ENCODE assay signal across 10 mouse cellular contexts in the genomic region with DNA sequence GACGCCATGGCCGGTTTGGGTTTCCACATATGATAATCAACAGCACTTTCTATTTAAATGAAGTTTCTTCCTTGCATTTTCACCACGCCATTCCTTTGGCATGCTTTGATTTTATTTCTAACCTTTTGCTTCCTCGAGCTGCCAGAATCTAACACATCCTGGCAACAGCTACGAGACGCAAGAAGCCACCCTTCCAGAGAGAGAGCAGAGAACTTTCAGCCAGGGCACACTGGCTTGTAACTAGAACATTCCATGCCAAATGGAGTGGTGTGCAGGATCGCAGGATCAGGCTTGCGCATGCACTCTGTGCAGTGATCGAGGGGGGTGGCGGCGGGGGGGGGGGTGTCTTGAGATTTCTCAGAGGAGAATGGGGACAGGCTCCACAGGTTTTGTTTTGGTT. TPM values are rescaled to one million over a fixed set of nuclear protein-coding genes. Genes with fewer than 3 reads are reported as not detected.
DNase-seq lines count a peak whose midpoint lies in the region; ATAC-seq and TF ChIP-seq lines count a peak whose summit lies in the region.
"Had no signal": no experiment of that assay in that cellular context is flagged by ENCODE, and none has a peak within 500 bp of the region (broad histone marks: within the 10 kb centered on the region; RNA-seq: fewer than 3 reads in every experiment).

No protein-coding gene starts in this region.

- H3K9me3 ChIP-seq in forebrain, postnatal 0 days (ENCODE audit: low read length) = no peaks in the 10 kb centered on the region
- H3K9me3 ChIP-seq in forebrain, embryonic 11.5 days (ENCODE audit: control insufficient read depth, low read length) = no peaks in the 10 kb centered on the region

- no peak overlapping the region for H3K4me2 ChIP-seq in forebrain, postnatal 0 days (ENCODE audit: low read depth)
- H3K4me2 ChIP-seq in forebrain, embryonic 11.5 days (ENCODE audit: low read depth, low read length, severe bottlenecking) = no peak overlapping the region

- H3K36me3 ChIP-seq in forebrain, postnatal 0 days (ENCODE audit: insufficient read depth) = no peaks in the 10 kb centered on the region
- no peaks in the 10 kb centered on the region for H3K36me3 ChIP-seq in forebrain, embryonic 11.5 days (ENCODE audit: control insufficient read depth, insufficient read depth, low read length)

- peaks cover 13% of the 10 kb centered on the region for H3K4me1 ChIP-seq in forebrain, postnatal 0 days (ENCODE audit: insufficient read depth)
- peaks cover 4% of the 10 kb centered on the region for H3K4me1 ChIP-seq in forebrain, embryonic 11.5 days (replicated peaks; ENCODE audit: control insufficient read depth, insufficient read depth, low read length)

- H3K9ac ChIP-seq in forebrain, postnatal 0 days = no peak overlapping the region
- no peak overlapping the region for H3K9ac ChIP-seq in forebrain, embryonic 11.5 days (ENCODE audit: low read length)

- TF ChIP-seq CTCF in forebrain, postnatal 0 days (IDR thresholded peaks at IDR 0.05; ENCODE audit: low read depth) = no peak
- no peak for TF ChIP-seq CTCF in left cerebral cortex, adult 2 months (IDR thresholded peaks at IDR 0.05)

- no peak overlapping the region for H3K4me3 ChIP-seq in forebrain, postnatal 0 days (ENCODE audit: low read depth, low read length)
- H3K4me3 ChIP-seq in forebrain, embryonic 11.5 days (ENCODE audit: low read depth, low read length) = no peak overlapping the region
- no peak overlapping the region for H3K4me3 ChIP-seq in left cerebral cortex, adult 2 months
- H3K4me3 ChIP-seq: erythroblast, embryonic 14.5 days had no signal

- 58% methylated on average over 11 of the region's 11 CpGs for WGBS in forebrain, postnatal 0 days
- 84% methylated on average over 11 of the region's 11 CpGs for WGBS in forebrain, embryonic 11.5 days

- no peaks in the 10 kb centered on the region for H3K27me3 ChIP-seq in forebrain, postnatal 0 days (ENCODE audit: insufficient read depth, low read length)
- H3K27me3 ChIP-seq in forebrain, embryonic 11.5 days (ENCODE audit: control insufficient read depth, insufficient read depth, low read length) = no peaks in the 10 kb centered on the region

- no peak for DNase-seq in forebrain, postnatal 0 days
- DNase-seq in forebrain, embryonic 11.5 days (ENCODE audit: low spot score) = no peak
- DNase-seq in left cerebral cortex, adult 2 months (ENCODE audit: extremely low spot score in 1 of 2, low spot score in 2 of 2) = no peak
- DNase-seq in left cerebral cortex, postnatal 10 days (ENCODE audit: extremely low spot score in 1 of 2, low spot score in 2 of 2) = no peak
- DNase-seq in kidney, adult 9 months = peak; percentile 74
- DNase-seq in lung, postnatal 14 days = peak; percentile 59
- DNase-seq in urinary bladder, adult 2 months (ENCODE audit: low spot score) = no peak

- ATAC-seq in forebrain, postnatal 0 days = no peak
- ATAC-seq in forebrain, embryonic 11.5 days (replicated peaks; ENCODE audit: low FRiP score) = no peak
- no peak for ATAC-seq in erythroid progenitor cell, adult 5-6 weeks (replicated peaks; ENCODE audit: low FRiP score, poor library complexity, severe bottlenecking)
- ATAC-seq: hindbrain, embryonic 16.5 days had no signal

- H3K27ac ChIP-seq in forebrain, postnatal 0 days (ENCODE audit: low read depth, low read length) = peak overlapping the region; percentile 57; the same call in 1 of the 2 replicates
- H3K27ac ChIP-seq in forebrain, embryonic 11.5 days (ENCODE audit: low read depth, low read length) = no peak overlapping the region
- peak overlapping the region; percentile 78 for H3K27ac ChIP-seq in left cerebral cortex, adult 2 months

- intact Hi-C loops in left cerebral cortex, adult 2 months (cut with DNase I) = loop anchor here (2.0 kb wide), 1 partner anchor 23 kb away; the partner anchor contains the start of gene Srsf10
- intact Hi-C loops in left cerebral cortex, postnatal 10 days (cut with DNase I) = no loop called here

RNA-seq across cellular contexts. Expression of gene Srsf10, which starts 23.5 kb away (rescaled TPM):
- 96.4 and 114 TPM in 2 replicates for total RNA-seq in forebrain, postnatal 0 days (2014; rRNA removed)
- 131 and 143 TPM in 2 replicates for polyA plus RNA-seq in forebrain, postnatal 0 days (2015; fragmentation: Nextera tagmentation; extraction: Ambion mirVana)
- 392 and 452 TPM in 2 replicates for polyA plus RNA-seq in forebrain, embryonic 11.5 days (2014; fragmentation: Nextera tagmentation; extraction: Ambion mirVana)
- 10 to 100 TPM; 70.8 to 82.2 TPM for total RNA-seq in left cerebral cortex, adult 2 months (2021)
- 10 to 100 TPM; 70.1 to 74.8 TPM for total RNA-seq in left cerebral cortex, postnatal 10 days (2021)
- 50.8 and 61.7 TPM in 2 replicates for polyA plus RNA-seq in urinary bladder, adult 2 months (2012; rRNA removed)
- total RNA-seq in erythroid progenitor cell, adult 5-6 weeks (2015; ENCODE audit: low replicate concordance) = 410 and 552 TPM in 2 replicates
- 431 and 814 TPM in 2 replicates for total RNA-seq in erythroid progenitor cell, adult 5-6 weeks (2017; ENCODE audit: low replicate concordance)

RNA-seq across cellular contexts. Expression of gene Pnrc2, which starts 41.6 kb away (rescaled TPM):
- total RNA-seq in forebrain, postnatal 0 days (2014; rRNA removed) = 64.4 and 75.0 TPM in 2 replicates
- 60.9 and 73.0 TPM in 2 replicates for polyA plus RNA-seq in forebrain, postnatal 0 days (2015; fragmentation: Nextera tagmentation; extraction: Ambion mirVana)
- 220 and 234 TPM in 2 replicates for polyA plus RNA-seq in forebrain, embryonic 11.5 days (2014; fragmentation: Nextera tagmentation; extraction: Ambion mirVana)
- total RNA-seq in left cerebral cortex, adult 2 months (2021) = 10 to 100 TPM; 41.1 to 41.7 TPM
- total RNA-seq in left cerebral cortex, postnatal 10 days (2021) = 10 to 100 TPM; 47.1 to 47.9 TPM
- polyA plus RNA-seq in urinary bladder, adult 2 months (2012; rRNA removed) = 100 and 122 TPM in 2 replicates
- 245 and 298 TPM in 2 replicates for total RNA-seq in erythroid progenitor cell, adult 5-6 weeks (2015; ENCODE audit: low replicate concordance)
- 215 and 282 TPM in 2 replicates for total RNA-seq in erythroid progenitor cell, adult 5-6 weeks (2017; ENCODE audit: low replicate concordance)

Comparison
In these comparisons a context has a peak if more than half of its experiments do, and no peak if none do; other contexts are left out.
1. DNase-seq: peak in kidney, adult 9 months (single experiment) and lung, postnatal 14 days (single experiment); none in forebrain, postnatal 0 days (single experiment), forebrain, embryonic 11.5 days (single experiment), left cerebral cortex, adult 2 months (0 of 2), left cerebral cortex, postnatal 10 days (0 of 2) and urinary bladder, adult 2 months (single experiment).